Mouse (Mus musculus) ovary, adult 18-20 months (tissue): ENCODE measurements around the gene Smim24.

Source experiments
- DNase-seq: peaks from one replicate; pipeline ENCODE4 v3.0.0; 2022; ENCODE audit warnings: low spot score, mixed read lengths

Gene Smim24

DNA sequence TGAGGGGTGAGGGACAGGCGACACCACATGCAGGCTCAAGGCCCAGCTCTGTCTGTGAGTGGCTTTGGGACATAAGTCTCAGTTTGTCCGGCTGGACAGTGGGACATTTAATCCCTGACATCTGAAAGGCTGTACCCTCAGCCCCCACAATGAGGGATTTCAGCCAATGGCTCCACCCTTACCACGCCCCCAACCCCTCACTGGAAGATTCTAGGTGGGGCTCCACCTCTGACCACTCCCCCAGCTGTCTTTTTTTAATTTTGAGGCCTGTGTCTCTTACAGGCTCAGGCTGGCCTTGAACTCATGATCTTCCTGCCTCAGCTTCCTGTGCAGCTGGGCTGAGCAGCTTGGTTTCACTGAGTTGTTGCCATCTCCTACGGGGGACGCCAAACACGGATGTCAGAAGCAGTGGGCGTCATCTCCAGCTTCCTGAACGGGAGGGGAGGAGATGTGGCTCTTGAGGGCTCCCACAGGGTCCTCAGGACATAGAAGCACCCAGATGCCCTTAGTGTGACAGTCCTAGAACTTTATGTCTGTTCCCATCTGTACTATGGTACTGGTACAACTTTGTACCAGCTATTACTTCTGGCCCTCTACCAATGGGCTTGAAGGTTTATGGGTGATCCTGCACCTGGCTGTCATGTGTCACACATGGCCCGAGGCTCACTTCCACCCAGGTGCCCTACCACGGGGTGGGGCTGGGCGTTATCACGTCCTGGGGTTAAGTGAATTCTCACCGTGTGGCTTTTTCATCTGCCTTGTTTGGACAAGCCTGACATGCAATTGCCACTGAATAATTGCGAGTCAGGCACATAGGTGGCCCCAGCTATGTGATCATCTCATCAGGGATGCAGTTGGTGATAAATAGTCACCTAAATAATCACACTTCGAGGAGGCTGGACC is 41.8 kb downstream of the Smim24 start:
- DNase-seq, result no peak

DNA sequence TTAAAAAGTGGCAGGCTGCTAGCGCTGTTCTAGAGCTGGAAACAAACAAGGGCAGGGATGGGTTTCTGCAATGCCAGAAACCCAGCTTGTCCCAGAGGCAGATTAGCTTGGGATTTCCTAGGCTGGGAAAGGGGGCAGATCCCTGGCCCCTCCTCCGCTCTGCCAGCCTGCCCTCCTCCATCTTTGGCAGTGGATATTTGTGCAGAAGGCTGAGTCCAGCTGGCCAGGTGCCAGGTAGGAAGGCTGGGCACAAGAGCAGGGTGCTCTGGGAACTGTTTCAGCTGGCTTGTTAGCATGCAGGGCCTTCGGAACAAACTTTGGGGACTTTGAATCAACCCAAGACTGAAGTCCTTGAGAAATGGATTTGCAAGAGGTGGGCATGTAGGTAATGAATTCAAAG is 42.6 kb downstream of the Smim24 start:
- peak; percentile 78 for DNase-seq

DNA sequence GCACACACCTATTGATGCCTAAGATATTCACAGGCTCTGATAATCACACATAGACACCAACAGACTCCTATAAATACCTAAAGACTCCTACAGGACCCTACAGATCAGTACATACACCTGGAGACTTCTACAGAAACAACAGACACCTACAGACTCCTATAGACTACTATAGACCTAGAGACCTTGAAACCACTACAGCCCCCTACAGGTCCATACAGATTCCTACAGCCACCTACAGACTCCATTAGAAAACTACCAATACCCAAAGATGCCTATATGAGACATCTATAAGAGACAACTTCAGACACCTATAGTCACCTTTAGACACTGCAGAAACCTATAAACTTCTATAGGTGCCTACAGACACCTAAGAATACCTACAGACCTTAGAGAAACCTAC is 48.2 kb downstream of the Smim24 start:
- DNase-seq, result no peak
